Mouse (Mus musculus) spleen, adult 2 months (tissue): ENCODE data around the gene Inpp5b. TPM values are rescaled to one million over a fixed set of nuclear protein-coding genes. Genes with fewer than 3 reads are reported as not detected.
A peak's percentile ranks its signal among the peaks of the same experiment; 100 is the strongest.

Experiments
- DNase-seq, 2 experiments: peaks; one replicate each; pipeline versions ENCODE4 v3.0.0 to v3.0.0-alpha.2; 2012 to 2021; ENCODE audit warnings: low spot score in 2 of 2, low read depth in 1 of 2
- H3K27ac ChIP-seq: fragments of 200-500 bp; 2 replicates; pipeline ENCODE4 v1.5.1; 2012; ENCODE audit warnings: low read length, inconsistent platforms; ENCODE audit not compliant: insufficient read depth
- H3K27me3 ChIP-seq: fragments of 200-500 bp; 2 replicates; pipeline ENCODE4 v1.6.1; 2012; ENCODE audit warnings: mild to moderate bottlenecking, moderate library complexity, low read length, inconsistent platforms; ENCODE audit not compliant: control insufficient read depth, insufficient read depth
- H3K36me3 ChIP-seq: fragments of 200-500 bp; 2 replicates; pipeline ENCODE4 v1.6.1; 2012; ENCODE audit warnings: mild to moderate bottlenecking, low read length, inconsistent platforms; ENCODE audit not compliant: control insufficient read depth, insufficient read depth
- H3K4me1 ChIP-seq: fragments of 200-500 bp; 2 replicates; pipeline ENCODE4 v1.6.1; 2011; ENCODE audit warnings: inconsistent platforms; ENCODE audit not compliant: control insufficient read depth, insufficient read depth, insufficient read length
- H3K4me3 ChIP-seq: fragments of 200-500 bp; 2 replicates; pipeline ENCODE4 v1.5.1; 2011; ENCODE audit warnings: mild to moderate bottlenecking, inconsistent platforms; ENCODE audit not compliant: insufficient read depth, insufficient read length; ENCODE audit errors: extremely low read depth
- CTCF ChIP-seq: fragments of 200-500 bp; IDR thresholded peaks from 2 replicates; pipeline ENCODE4 v1.5.1; 2011; ENCODE audit warnings: mild to moderate bottlenecking, inconsistent platforms; ENCODE audit not compliant: insufficient read depth, insufficient read length, insufficient replicate concordance; ENCODE audit errors: extremely low read depth
- POLR2A ChIP-seq: fragments of 200-500 bp; IDR thresholded peaks from 2 replicates; pipeline ENCODE4 v1.6.1; 2011; ENCODE audit warnings: low read depth, low read length, inconsistent platforms
- WGBS: fragments of 180-500 bp; shearing (Covaris S2); methylation state at CpG from one replicate; pipeline ENCODE4 v1.1.7; 2018; 5-methylcytosine and 5-hydroxymethylcytosine counted together
- polyA plus RNA-seq: library from polyadenylated mRNA; depleted of rRNA; stranded (reverse); fragments of >200 nt; gene quantifications from 2 replicates; pipeline ENCODE4 v1.2.3, GENCODE M21; 2012; rRNA removed

The Inpp5b gene
- polyA plus RNA-seq, 1 experiment: 31.3 TPM

GRCm38 (mm10) chr4:124832796-124833195 lies 91.1 kb downstream of the Inpp5b start:
- no peak overlapping the region for H3K27ac ChIP-seq
- H3K36me3 ChIP-seq: peaks cover 23% of the 10 kb centered on the region
- DNase-seq: no peak
- no peaks in the 10 kb centered on the region for H3K27me3 ChIP-seq
- WGBS: 97% methylated on average over 10 of the region's 10 CpGs
- TF ChIP-seq CTCF (no peak), POLR2A (no peak)
- no peaks in the 10 kb centered on the region for H3K4me1 ChIP-seq
- H3K4me3 ChIP-seq: no peak overlapping the region

DNA sequence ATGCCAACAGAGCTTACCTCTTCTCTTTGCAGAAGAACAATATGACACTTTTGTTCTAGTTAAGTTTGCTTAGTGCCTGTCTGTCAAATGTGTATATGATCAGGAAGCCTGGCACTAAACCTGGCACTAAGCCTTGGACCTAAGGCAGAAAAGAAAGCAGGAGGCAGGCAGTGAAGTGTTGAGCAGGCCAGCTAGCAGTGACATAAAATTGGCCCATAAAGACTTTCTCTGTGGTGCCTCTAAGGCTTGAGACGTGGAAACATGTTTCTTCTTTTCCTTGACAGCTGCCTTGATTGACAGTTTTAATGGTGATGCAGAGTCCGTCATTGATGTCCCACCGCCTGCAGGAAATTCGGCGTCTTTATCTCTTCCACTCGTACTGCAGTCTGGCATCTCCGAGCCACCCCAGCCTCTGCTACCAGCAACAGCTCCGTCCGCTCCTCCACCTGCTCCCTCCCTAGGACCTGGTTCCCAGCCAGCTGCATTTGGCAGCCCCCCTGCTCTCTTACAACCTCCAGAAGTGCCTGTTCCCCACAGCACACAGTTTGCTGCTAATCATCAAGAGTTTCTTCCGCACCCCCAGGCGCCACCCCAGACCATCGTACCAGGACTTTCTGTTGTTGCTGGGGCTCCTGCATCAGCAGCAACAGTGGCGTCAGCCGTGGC lies 96.5 kb downstream of the Inpp5b start:
- no peaks in the 10 kb centered on the region for H3K4me1 ChIP-seq
- no peak overlapping the region for H3K27ac ChIP-seq
- no peaks in the 10 kb centered on the region for H3K27me3 ChIP-seq
- DNase-seq: no peak
- H3K36me3 ChIP-seq: peaks cover 16% of the 10 kb centered on the region
- 92% methylated on average over 14 of the region's 14 CpGs for WGBS
- TF ChIP-seq POLR2A (no peak), CTCF (no peak)
- H3K4me3 ChIP-seq: no peak overlapping the region

DNA sequence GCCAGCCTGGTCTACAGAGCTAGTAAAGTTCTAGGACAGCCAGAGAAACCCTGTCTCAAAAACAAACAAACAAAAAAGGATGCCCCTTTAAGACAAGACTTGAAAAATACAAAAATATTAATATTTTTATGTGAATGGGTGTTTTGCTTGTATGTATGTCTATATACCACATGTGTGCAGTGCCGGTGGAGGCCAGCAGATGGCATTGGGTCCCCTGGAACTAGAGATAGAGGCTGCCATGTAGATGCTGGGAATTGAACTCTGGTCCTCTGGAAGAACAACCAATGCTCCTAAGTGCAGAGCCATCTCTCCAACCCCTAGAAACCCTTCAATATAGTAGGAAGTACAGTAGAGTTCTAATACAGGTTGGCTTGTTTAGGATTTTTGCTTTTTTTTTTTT lies 99.3 kb downstream of the Inpp5b start:
- 100% methylated on average over 1 of the region's 1 CpGs for WGBS

DNA sequence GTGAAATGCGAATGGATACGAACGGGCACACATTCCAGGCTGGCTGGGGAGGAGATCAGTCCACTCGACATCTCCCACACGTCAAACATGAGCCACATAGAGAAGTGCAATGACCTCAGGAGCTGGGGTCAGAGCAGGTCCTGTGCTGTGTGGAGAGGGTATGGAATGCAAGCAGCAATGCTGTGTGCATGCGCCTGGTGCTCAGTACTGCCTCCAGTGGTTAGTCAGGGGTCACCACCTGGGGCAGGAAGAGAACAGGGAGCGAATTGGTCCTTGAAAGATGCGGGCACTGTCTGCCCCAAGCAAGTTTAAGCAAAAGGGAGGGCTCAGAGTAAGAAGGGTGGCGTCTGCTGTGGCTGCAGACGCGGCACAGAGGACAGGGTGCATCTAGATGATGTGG lies 101.8 kb downstream of the Inpp5b start:
- Histone ChIP-seq H3K27ac (no peak overlapping the region), H3K36me3 (peaks cover 9% of the 10 kb centered on the region), H3K27me3 (no peaks in the 10 kb centered on the region), H3K4me3 (no peak overlapping the region), H3K4me1 (no peaks in the 10 kb centered on the region)
- no peak for TF ChIP-seq POLR2A
- TF ChIP-seq CTCF: peak; percentile 70; the same call in 1 of the 2 replicates
- WGBS: 81% methylated on average over 11 of the region's 11 CpGs
- peak in 1 of 2 experiments; percentile 42 for DNase-seq

More for the DNA sequence above, 99.3 kb downstream of the Inpp5b start:
- TF ChIP-seq CTCF (no peak), POLR2A (no peak)
- DNase-seq: no peak
- peaks cover 12% of the 10 kb centered on the region for H3K36me3 ChIP-seq
- H3K27me3 ChIP-seq: no peaks in the 10 kb centered on the region
- no peaks in the 10 kb centered on the region for H3K4me1 ChIP-seq
- H3K4me3 ChIP-seq: no peak overlapping the region
- no peak overlapping the region for H3K27ac ChIP-seq

GRCm38 (mm10) chr4:124847573-124847972 lies 105.9 kb downstream of the Inpp5b start:
- Histone ChIP-seq H3K4me3 (no peak overlapping the region), H3K36me3 (peaks cover 1% of the 10 kb centered on the region; the same call in 1 of the 2 replicates), H3K27ac (no peak overlapping the region), H3K4me1 (peaks cover 12% of the 10 kb centered on the region), H3K27me3 (no peaks in the 10 kb centered on the region)
- 20% methylated on average over 8 of the region's 8 CpGs for WGBS
- peak; percentile 26 to 74 for DNase-seq
- TF ChIP-seq CTCF (peak; percentile 94), POLR2A (no peak)

- Histone ChIP-seq H3K4me3 (peak overlapping the region; percentile 95), H3K27me3 (no peaks in the 10 kb centered on the region), H3K4me1 (peaks cover 12% of the 10 kb centered on the region), H3K27ac (peak overlapping the region; percentile 57; the same call in 1 of the 2 replicates), H3K36me3 (peaks cover 8% of the 10 kb centered on the region)
- WGBS: 17% methylated on average over 23 of the region's 24 CpGs
- no peak for TF ChIP-seq POLR2A
- TF ChIP-seq CTCF: no peak
- DNase-seq: no peak
Observed at GRCm38 (mm10) chr4:124849631-124850260, 108.1 kb downstream of the Inpp5b start.

- Histone ChIP-seq H3K36me3 (peaks cover 8% of the 10 kb centered on the region), H3K27me3 (no peaks in the 10 kb centered on the region), H3K4me1 (peaks cover 12% of the 10 kb centered on the region), H3K4me3 (peak within 1 kb of the TSS; percentile 95), H3K27ac (peak within 1 kb of the TSS; percentile 85)
- no peak for TF ChIP-seq CTCF
- peak; percentile 76 for TF ChIP-seq POLR2A
- peak; percentile 78 to 90 for DNase-seq
- WGBS: under 1% methylated on average over 90 of the region's 90 CpGs
Observed at GRCm38 (mm10) chr4:124850261-124850913, 108.7 kb downstream of the Inpp5b start, which contains the start of gene Yrdc. Gene Yrdc (plus strand): TSS chr4:124850679.

Other genes with a start within 250 kb of the Inpp5b start
- gene 3100002H09Rik, start 131.0 kb upstream of the Inpp5b start, polyA plus RNA-seq: not detected in 2 replicates
- gene Pou3f1, start 85.0 kb upstream of the Inpp5b start, polyA plus RNA-seq: 0.02 and 0.06 TPM in 2 replicates
- 3.0 and 3.4 TPM in 2 replicates for gene Utp11, start 48.2 kb upstream of the Inpp5b start, polyA plus RNA-seq
- 19.4 and 25.0 TPM in 2 replicates for gene Fhl3, start 41.1 kb upstream of the Inpp5b start, polyA plus RNA-seq
- 8.6 and 8.8 TPM in 2 replicates for gene Sf3a3, start 27.1 kb upstream of the Inpp5b start, polyA plus RNA-seq
- 5.5 and 5.9 TPM in 2 replicates for gene Mtf1, start 60.3 kb downstream of the Inpp5b start, polyA plus RNA-seq
- gene Yrdc, start 108.8 kb downstream of the Inpp5b start, polyA plus RNA-seq: 25.5 and 28.0 TPM in 2 replicates
- gene 1110065P20Rik, start 109.3 kb downstream of the Inpp5b start, polyA plus RNA-seq: 14.7 and 19.7 TPM in 2 replicates
- gene Maneal, start 120.3 kb downstream of the Inpp5b start, polyA plus RNA-seq: 0.65 TPM in 2 replicates
- gene Epha10, start 139.0 kb downstream of the Inpp5b start, polyA plus RNA-seq: not detected in 2 replicates
- gene 9930104L06Rik, start 195.2 kb downstream of the Inpp5b start, polyA plus RNA-seq: 13.2 and 13.6 TPM in 2 replicates
- 14.8 and 19.0 TPM in 2 replicates for gene Cdca8, start 197.5 kb downstream of the Inpp5b start, polyA plus RNA-seq
- 6.2 and 7.2 TPM in 2 replicates for gene Rspo1, start 244.6 kb downstream of the Inpp5b start, polyA plus RNA-seq